Mouse (Mus musculus): ENCODE results near the gene Atp9a. TPM values are rescaled to one million over a fixed set of nuclear protein-coding genes. Genes with fewer than 3 reads are reported as not detected.

Atp9a gene
- polyA plus RNA-seq, 1 experiment = 1.2 TPM

GRCm38 (mm10) chr2:168601491-168602386 lies 140.5 kb downstream of the Atp9a start, which contains the start of gene Nfatc2:
TSS of gene Nfatc2 (minus strand) at chr2:168601657.
- TF ChIP-seq MYOG (IDR thresholded peaks at IDR 0.05; ENCODE audit: control insufficient read depth, extremely low read depth, insufficient read length) = no peak
- TF ChIP-seq CTCF (IDR thresholded peaks at IDR 0.05; ENCODE audit: control insufficient read depth, insufficient read depth, insufficient read length) = no peak
- no peak for TF ChIP-seq FOSL1 (IDR thresholded peaks at IDR 0.05; ENCODE audit: insufficient read depth, low read length, poor library complexity, severe bottlenecking)
- H3K79me3 ChIP-seq (ENCODE audit: low read depth) = no peaks in the 10 kb centered on the region
- H3K36me3 ChIP-seq (ENCODE audit: control insufficient read depth, insufficient read depth) = no peaks in the 10 kb centered on the region
- no peaks in the 10 kb centered on the region for H3K79me2 ChIP-seq (ENCODE audit: control insufficient read depth, insufficient read depth)
- H3ac ChIP-seq (ENCODE audit: control insufficient read depth, insufficient read length, low read depth) = peak within 1 kb of the TSS; percentile 33
- H3K4me3 ChIP-seq (ENCODE audit: insufficient read depth, poor library complexity, severe bottlenecking) = peak within 1 kb of the TSS; percentile 30
- H3K27me3 ChIP-seq (ENCODE audit: control insufficient read depth, insufficient read depth, insufficient read length) = peaks cover 4% of the 10 kb centered on the region

- Histone ChIP-seq H3K79me2 (ENCODE audit: control insufficient read depth, insufficient read depth) (no peaks in the 10 kb centered on the region), H3ac (ENCODE audit: control insufficient read depth, insufficient read length, low read depth) (peak overlapping the region; percentile 33), H3K36me3 (ENCODE audit: control insufficient read depth, insufficient read depth) (no peaks in the 10 kb centered on the region), H3K4me3 (ENCODE audit: insufficient read depth, poor library complexity, severe bottlenecking) (peak overlapping the region; percentile 30), H3K79me3 (ENCODE audit: low read depth) (no peaks in the 10 kb centered on the region), H3K27me3 (ENCODE audit: control insufficient read depth, insufficient read depth, insufficient read length) (peaks cover 4% of the 10 kb centered on the region)
- TF ChIP-seq CTCF (IDR thresholded peaks at IDR 0.05; ENCODE audit: control insufficient read depth, insufficient read depth, insufficient read length) = no peak
These were observed 141.3 kb downstream of the Atp9a start for GRCm38 (mm10) chr2:168600750-168601490.

- Histone ChIP-seq H3K79me3 (ENCODE audit: low read depth) (no peaks in the 10 kb centered on the region), H3ac (ENCODE audit: control insufficient read depth, insufficient read length, low read depth) (no peak overlapping the region), H3K36me3 (ENCODE audit: control insufficient read depth, insufficient read depth) (no peaks in the 10 kb centered on the region), H3K4me3 (ENCODE audit: insufficient read depth, poor library complexity, severe bottlenecking) (no peak overlapping the region), H3K27me3 (ENCODE audit: control insufficient read depth, insufficient read depth, insufficient read length) (no peaks in the 10 kb centered on the region), H3K79me2 (ENCODE audit: control insufficient read depth, insufficient read depth) (no peaks in the 10 kb centered on the region)
- TF ChIP-seq FOSL1 (IDR thresholded peaks at IDR 0.05; ENCODE audit: insufficient read depth, low read length, poor library complexity, severe bottlenecking) = no peak
These were observed 146.5 kb downstream of the Atp9a start for GRCm38 (mm10) chr2:168595693-168596092.

DNA sequence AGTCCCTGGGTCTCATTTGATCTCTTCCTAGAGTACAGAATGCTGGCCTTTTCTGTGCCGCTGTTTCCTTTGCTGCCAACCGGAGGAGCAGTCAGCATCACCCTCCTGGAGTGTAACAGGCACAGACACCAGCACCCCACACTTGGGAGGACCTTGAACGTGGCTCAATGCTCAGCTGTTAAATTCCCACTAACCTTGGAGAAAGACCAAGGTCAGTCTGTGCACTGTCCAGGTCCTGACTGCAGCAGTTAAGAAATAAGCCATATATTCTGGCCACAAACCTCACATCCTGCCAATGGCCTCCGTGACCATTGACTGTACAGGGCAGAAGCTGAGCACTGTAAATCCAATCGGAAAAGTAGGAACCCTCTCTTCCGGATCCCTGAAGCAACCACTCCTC lies 148.5 kb downstream of the Atp9a start:
- Histone ChIP-seq H3K79me2 (ENCODE audit: control insufficient read depth, insufficient read depth) (no peaks in the 10 kb centered on the region), H3K27me3 (ENCODE audit: control insufficient read depth, insufficient read depth, insufficient read length) (no peaks in the 10 kb centered on the region), H3ac (ENCODE audit: control insufficient read depth, insufficient read length, low read depth) (no peak overlapping the region), H3K36me3 (ENCODE audit: control insufficient read depth, insufficient read depth) (no peaks in the 10 kb centered on the region), H3K4me3 (ENCODE audit: insufficient read depth, poor library complexity, severe bottlenecking) (no peak overlapping the region), H3K79me3 (ENCODE audit: low read depth) (no peaks in the 10 kb centered on the region)
- no peak for TF ChIP-seq MYOD1 (IDR thresholded peaks at IDR 0.05; ENCODE audit: control insufficient read depth, insufficient read length, low read depth)
- no peak for TF ChIP-seq MAX (IDR thresholded peaks at IDR 0.05)
- no peak for TF ChIP-seq USF1 (IDR thresholded peaks at IDR 0.05; ENCODE audit: low read depth)
- TF ChIP-seq FOSL1 (IDR thresholded peaks at IDR 0.05; ENCODE audit: insufficient read depth, low read length, poor library complexity, severe bottlenecking) = no peak
- no peak for TF ChIP-seq MYOG (IDR thresholded peaks at IDR 0.05; ENCODE audit: control insufficient read depth, extremely low read depth, insufficient read length)
- no peak for TF ChIP-seq CTCF (IDR thresholded peaks at IDR 0.05; ENCODE audit: control insufficient read depth, insufficient read depth, insufficient read length)
- TF ChIP-seq CEBPB (IDR thresholded peaks at IDR 0.05; ENCODE audit: low read depth) = no peak

- Histone ChIP-seq H3K79me3 (ENCODE audit: low read depth) (no peaks in the 10 kb centered on the region), H3K27me3 (ENCODE audit: control insufficient read depth, insufficient read depth, insufficient read length) (no peaks in the 10 kb centered on the region), H3K4me3 (ENCODE audit: insufficient read depth, poor library complexity, severe bottlenecking) (no peak overlapping the region), H3K79me2 (ENCODE audit: control insufficient read depth, insufficient read depth) (no peaks in the 10 kb centered on the region), H3ac (ENCODE audit: control insufficient read depth, insufficient read length, low read depth) (no peak overlapping the region), H3K36me3 (ENCODE audit: control insufficient read depth, insufficient read depth) (no peaks in the 10 kb centered on the region)
- no peak for TF ChIP-seq FOSL1 (IDR thresholded peaks at IDR 0.05; ENCODE audit: insufficient read depth, low read length, poor library complexity, severe bottlenecking)
- no peak for TF ChIP-seq USF1 (IDR thresholded peaks at IDR 0.05; ENCODE audit: low read depth)
- TF ChIP-seq MYOG (IDR thresholded peaks at IDR 0.05; ENCODE audit: control insufficient read depth, extremely low read depth, insufficient read length) = no peak
- no peak for TF ChIP-seq MYOD1 (IDR thresholded peaks at IDR 0.05; ENCODE audit: control insufficient read depth, insufficient read length, low read depth)
- TF ChIP-seq CEBPB (IDR thresholded peaks at IDR 0.05; ENCODE audit: low read depth) = no peak
- TF ChIP-seq MAX (IDR thresholded peaks at IDR 0.05) = no peak
- no peak for TF ChIP-seq CTCF (IDR thresholded peaks at IDR 0.05; ENCODE audit: control insufficient read depth, insufficient read depth, insufficient read length)
These were observed 149.2 kb downstream of the Atp9a start for GRCm38 (mm10) chr2:168593004-168593403.

DNA sequence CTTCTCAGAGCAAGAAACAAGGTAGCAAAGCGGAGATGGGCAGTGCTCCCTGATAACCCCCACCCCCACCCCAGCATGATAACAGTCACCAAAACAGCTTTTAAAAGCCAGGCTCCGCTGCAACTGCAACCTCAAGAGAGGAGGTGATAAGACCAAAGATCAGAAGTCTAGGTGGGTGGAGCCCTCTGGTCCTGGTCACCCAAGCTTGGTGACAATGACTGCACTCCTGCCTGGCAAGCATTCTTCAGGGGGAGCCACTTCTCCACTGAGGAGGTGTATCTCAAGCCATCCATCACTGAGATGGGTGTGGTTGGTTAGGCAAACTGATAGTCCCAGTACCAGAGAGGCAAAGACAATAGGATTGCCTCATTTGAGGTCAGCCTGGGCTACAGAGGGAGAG lies 151.1 kb downstream of the Atp9a start:
- Histone ChIP-seq H3K27me3 (ENCODE audit: control insufficient read depth, insufficient read depth, insufficient read length) (no peaks in the 10 kb centered on the region), H3ac (ENCODE audit: control insufficient read depth, insufficient read length, low read depth) (no peak overlapping the region), H3K79me2 (ENCODE audit: control insufficient read depth, insufficient read depth) (no peaks in the 10 kb centered on the region), H3K4me3 (ENCODE audit: insufficient read depth, poor library complexity, severe bottlenecking) (no peak overlapping the region), H3K36me3 (ENCODE audit: control insufficient read depth, insufficient read depth) (no peaks in the 10 kb centered on the region), H3K79me3 (ENCODE audit: low read depth) (no peaks in the 10 kb centered on the region)
- no peak for TF ChIP-seq MYOD1 (IDR thresholded peaks at IDR 0.05; ENCODE audit: control insufficient read depth, insufficient read length, low read depth)
- TF ChIP-seq USF1 (IDR thresholded peaks at IDR 0.05; ENCODE audit: low read depth) = no peak
- no peak for TF ChIP-seq MAX (IDR thresholded peaks at IDR 0.05)
- TF ChIP-seq CEBPB (IDR thresholded peaks at IDR 0.05; ENCODE audit: low read depth) = no peak
- TF ChIP-seq FOSL1 (IDR thresholded peaks at IDR 0.05; ENCODE audit: insufficient read depth, low read length, poor library complexity, severe bottlenecking) = no peak
- TF ChIP-seq CTCF (IDR thresholded peaks at IDR 0.05; ENCODE audit: control insufficient read depth, insufficient read depth, insufficient read length) = no peak
- TF ChIP-seq MYOG (IDR thresholded peaks at IDR 0.05; ENCODE audit: control insufficient read depth, extremely low read depth, insufficient read length) = no peak
